Mouse (Mus musculus): ENCODE results near the gene Hes1. TPM values are rescaled to one million over a fixed set of nuclear protein-coding genes. Genes with fewer than 3 reads are reported as not detected.

Gene Hes1
- total RNA-seq, 1 experiment: 17.5 TPM

DNA sequence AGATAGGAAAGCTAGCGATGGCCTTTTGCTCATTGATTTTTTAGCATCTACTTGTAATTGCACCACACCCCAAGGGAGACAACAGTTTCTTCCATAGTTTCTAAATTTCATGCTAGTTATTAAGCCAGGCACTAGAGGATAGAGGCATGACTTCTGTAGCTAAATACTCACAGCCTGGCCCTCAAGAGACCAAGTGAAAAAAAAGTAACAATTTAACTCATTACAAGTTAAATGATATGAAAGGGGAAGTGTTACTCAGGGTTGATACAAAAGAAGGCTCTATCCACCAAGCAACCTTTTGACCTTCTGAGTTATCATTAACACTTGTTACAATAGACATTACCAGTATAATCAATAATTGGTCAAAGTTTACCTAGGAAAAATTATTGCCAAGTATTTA lies 9.1 kb downstream of the Hes1 start:
- H3K4me1 ChIP-seq (ENCODE audit: control insufficient read depth in 2 of 2, insufficient read depth in 2 of 2, low read length in 2 of 2, poor library complexity in 1 of 2): peaks cover 3 to 6% of the 10 kb centered on the region in 2 experiments; a peak in 3 of 4 replicates
- no peak for TF ChIP-seq ZNF384 (IDR thresholded peaks at IDR 0.05; ENCODE audit: low read depth, low read length)
- DNase-seq (ENCODE audit: low read depth, low spot score): no peak
- H3K36me3 ChIP-seq (ENCODE audit: control insufficient read depth, insufficient read depth, low read length, poor library complexity, severe bottlenecking): no peaks in the 10 kb centered on the region
- no peaks in the 10 kb centered on the region for H3K9me3 ChIP-seq (ENCODE audit: control insufficient read depth, insufficient read depth, low read depth, low read length)
- H3K4me3 ChIP-seq (ENCODE audit: insufficient read depth in 1 of 2, low read depth in 1 of 2, low read length in 2 of 2, poor library complexity in 1 of 2, severe bottlenecking in 1 of 2): no peak overlapping the region
- no peak overlapping the region for H3K27ac ChIP-seq (ENCODE audit: insufficient read depth, low read depth, low read length, poor library complexity, severe bottlenecking)
- in situ Hi-C loops (cut with MboI; ENCODE audit: low sequenced_read_pairs in 2 of 2, unreplicated experiment in 2 of 2): no loop called here
- H3K9ac ChIP-seq (ENCODE audit: insufficient read depth, low read depth, low read length, poor library complexity, severe bottlenecking): no peak overlapping the region

DNA sequence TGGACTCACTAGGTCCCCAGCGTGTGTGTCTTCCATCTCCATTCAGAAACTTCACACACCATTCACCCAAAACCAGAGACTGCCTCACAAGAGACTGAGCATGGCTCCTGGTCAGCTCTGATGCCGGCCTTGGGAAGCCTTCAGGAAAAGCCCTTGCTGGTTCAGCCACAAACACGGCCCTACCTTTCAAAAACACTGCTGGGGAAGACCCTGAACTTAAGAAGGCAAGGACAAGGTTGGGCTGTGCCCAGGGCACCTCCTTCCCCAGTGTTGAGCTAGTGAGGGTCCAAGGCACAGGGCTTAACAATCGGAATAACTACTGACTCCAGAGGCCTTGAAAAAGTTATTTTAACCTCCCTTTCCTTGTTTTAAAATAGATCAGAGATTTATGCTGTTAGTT lies 17.3 kb downstream of the Hes1 start:
- DNase-seq (ENCODE audit: low read depth, low spot score): no peak
- in situ Hi-C loops (cut with MboI; ENCODE audit: low sequenced_read_pairs in 2 of 2, unreplicated experiment in 2 of 2): no loop called here
- TF ChIP-seq ZNF384 (IDR thresholded peaks at IDR 0.05; ENCODE audit: low read depth, low read length): no peak
- no peak for TF ChIP-seq ZC3H11A (IDR thresholded peaks at IDR 0.05; ENCODE audit: borderline replicate concordance, low read depth, low read length)
- no peak for TF ChIP-seq HCFC1 (IDR thresholded peaks at IDR 0.05; ENCODE audit: borderline replicate concordance, insufficient read depth, low read length)
- H3K4me3 ChIP-seq (ENCODE audit: insufficient read depth in 1 of 2, low read depth in 1 of 2, low read length in 2 of 2, poor library complexity in 1 of 2, severe bottlenecking in 1 of 2): no peak overlapping the region
- no peak overlapping the region for H3K9ac ChIP-seq (ENCODE audit: insufficient read depth, low read depth, low read length, poor library complexity, severe bottlenecking)
- no peaks in the 10 kb centered on the region for H3K9me3 ChIP-seq (ENCODE audit: control insufficient read depth, insufficient read depth, low read depth, low read length)
- H3K27ac ChIP-seq (ENCODE audit: insufficient read depth, low read depth, low read length, poor library complexity, severe bottlenecking): no peak overlapping the region
- H3K4me1 ChIP-seq (ENCODE audit: control insufficient read depth in 2 of 2, insufficient read depth in 2 of 2, low read length in 2 of 2, poor library complexity in 1 of 2): no peaks in the 10 kb centered on the region; a peak in 2 of 4 replicates
- no peaks in the 10 kb centered on the region for H3K36me3 ChIP-seq (ENCODE audit: control insufficient read depth, insufficient read depth, low read length, poor library complexity, severe bottlenecking)

DNA sequence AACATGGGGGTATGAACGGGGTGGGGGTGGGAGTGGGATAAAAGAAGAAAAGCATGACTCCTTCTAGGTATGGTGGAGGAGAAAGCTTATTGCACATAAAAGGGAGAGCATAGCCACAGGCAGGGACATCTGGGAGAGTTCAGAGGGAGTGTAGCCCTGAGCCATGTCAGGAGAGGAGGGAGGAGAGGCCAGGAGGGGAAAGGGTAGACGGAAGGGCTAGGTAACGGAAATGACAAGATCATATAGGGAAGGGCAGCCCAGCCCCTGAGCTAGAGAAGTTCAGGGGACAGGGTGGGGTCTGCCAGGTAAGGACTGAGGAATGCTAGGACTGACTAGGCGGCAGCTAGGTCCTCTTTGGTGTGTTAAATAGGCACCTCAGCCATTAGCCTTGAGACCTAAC lies 17.8 kb downstream of the Hes1 start:
- Histone ChIP-seq H3K4me1 (ENCODE audit: control insufficient read depth in 2 of 2, insufficient read depth in 2 of 2, low read length in 2 of 2, poor library complexity in 1 of 2) (no peaks in the 10 kb centered on the region; a peak in 2 of 4 replicates), H3K9me3 (ENCODE audit: control insufficient read depth, insufficient read depth, low read depth, low read length) (no peaks in the 10 kb centered on the region), H3K9ac (ENCODE audit: insufficient read depth, low read depth, low read length, poor library complexity, severe bottlenecking) (no peak overlapping the region), H3K27ac (ENCODE audit: insufficient read depth, low read depth, low read length, poor library complexity, severe bottlenecking) (no peak overlapping the region), H3K4me3 (ENCODE audit: insufficient read depth in 1 of 2, low read depth in 1 of 2, low read length in 2 of 2, poor library complexity in 1 of 2, severe bottlenecking in 1 of 2) (no peak overlapping the region), H3K36me3 (ENCODE audit: control insufficient read depth, insufficient read depth, low read length, poor library complexity, severe bottlenecking) (no peaks in the 10 kb centered on the region)
- no peak for DNase-seq (ENCODE audit: low read depth, low spot score)
- TF ChIP-seq MAFK (IDR thresholded peaks at IDR 0.05; ENCODE audit: insufficient read depth, low read depth, low read length) (no peak), ZNF384 (IDR thresholded peaks at IDR 0.05; ENCODE audit: low read depth, low read length) (no peak), ZC3H11A (IDR thresholded peaks at IDR 0.05; ENCODE audit: borderline replicate concordance, low read depth, low read length) (no peak), HCFC1 (IDR thresholded peaks at IDR 0.05; ENCODE audit: borderline replicate concordance, insufficient read depth, low read length) (no peak), CHD2 (IDR thresholded peaks at IDR 0.05; ENCODE audit: low read depth, low read length) (no peak)
- in situ Hi-C loops (cut with MboI; ENCODE audit: low sequenced_read_pairs in 2 of 2, unreplicated experiment in 2 of 2): no loop called here

GRCm38 (mm10) chr16:30082965-30083364 lies 18.8 kb downstream of the Hes1 start:
- TF ChIP-seq ZNF384 (IDR thresholded peaks at IDR 0.05; ENCODE audit: low read depth, low read length) (no peak), MAFK (IDR thresholded peaks at IDR 0.05; ENCODE audit: insufficient read depth, low read depth, low read length) (no peak), ZC3H11A (IDR thresholded peaks at IDR 0.05; ENCODE audit: borderline replicate concordance, low read depth, low read length) (no peak), HCFC1 (IDR thresholded peaks at IDR 0.05; ENCODE audit: borderline replicate concordance, insufficient read depth, low read length) (no peak), CHD2 (IDR thresholded peaks at IDR 0.05; ENCODE audit: low read depth, low read length) (no peak)
- Histone ChIP-seq H3K4me1 (ENCODE audit: control insufficient read depth in 2 of 2, insufficient read depth in 2 of 2, low read length in 2 of 2, poor library complexity in 1 of 2) (peaks cover 0 to 2% of the 10 kb centered on the region in 2 experiments; a peak in 2 of 4 replicates), H3K9me3 (ENCODE audit: control insufficient read depth, insufficient read depth, low read depth, low read length) (no peaks in the 10 kb centered on the region), H3K27ac (ENCODE audit: insufficient read depth, low read depth, low read length, poor library complexity, severe bottlenecking) (no peak overlapping the region), H3K9ac (ENCODE audit: insufficient read depth, low read depth, low read length, poor library complexity, severe bottlenecking) (no peak overlapping the region), H3K4me3 (ENCODE audit: insufficient read depth in 1 of 2, low read depth in 1 of 2, low read length in 2 of 2, poor library complexity in 1 of 2, severe bottlenecking in 1 of 2) (no peak overlapping the region), H3K36me3 (ENCODE audit: control insufficient read depth, insufficient read depth, low read length, poor library complexity, severe bottlenecking) (no peaks in the 10 kb centered on the region)
- DNase-seq (ENCODE audit: low read depth, low spot score): no peak
- in situ Hi-C loops (cut with MboI; ENCODE audit: low sequenced_read_pairs in 2 of 2, unreplicated experiment in 2 of 2): no loop called here

- Histone ChIP-seq H3K9me3 (ENCODE audit: control insufficient read depth, insufficient read depth, low read depth, low read length) (no peaks in the 10 kb centered on the region), H3K36me3 (ENCODE audit: control insufficient read depth, insufficient read depth, low read length, poor library complexity, severe bottlenecking) (no peaks in the 10 kb centered on the region), H3K9ac (ENCODE audit: insufficient read depth, low read depth, low read length, poor library complexity, severe bottlenecking) (no peak overlapping the region), H3K27ac (ENCODE audit: insufficient read depth, low read depth, low read length, poor library complexity, severe bottlenecking) (no peak overlapping the region), H3K4me3 (ENCODE audit: insufficient read depth in 1 of 2, low read depth in 1 of 2, low read length in 2 of 2, poor library complexity in 1 of 2, severe bottlenecking in 1 of 2) (no peak overlapping the region), H3K4me1 (ENCODE audit: control insufficient read depth in 2 of 2, insufficient read depth in 2 of 2, low read length in 2 of 2, poor library complexity in 1 of 2) (peaks cover 0 to 2% of the 10 kb centered on the region in 2 experiments; a peak in 2 of 4 replicates)
- DNase-seq (ENCODE audit: low read depth, low spot score): no peak
- no peak for TF ChIP-seq HCFC1 (IDR thresholded peaks at IDR 0.05; ENCODE audit: borderline replicate concordance, insufficient read depth, low read length)
- no peak for TF ChIP-seq CHD2 (IDR thresholded peaks at IDR 0.05; ENCODE audit: low read depth, low read length)
- no peak for TF ChIP-seq MAFK (IDR thresholded peaks at IDR 0.05; ENCODE audit: insufficient read depth, low read depth, low read length)
- TF ChIP-seq ZC3H11A (IDR thresholded peaks at IDR 0.05; ENCODE audit: borderline replicate concordance, low read depth, low read length): no peak
- TF ChIP-seq ZNF384 (IDR thresholded peaks at IDR 0.05; ENCODE audit: low read depth, low read length): no peak
- in situ Hi-C loops (cut with MboI; ENCODE audit: low sequenced_read_pairs in 2 of 2, unreplicated experiment in 2 of 2): no loop called here
Measured at GRCm38 (mm10) chr16:30083536-30083935, 19.4 kb downstream of the Hes1 start.
